Mouse (Mus musculus) splenic B cell, adult 2 months (primary cell): ENCODE results near the gene Gbf1.

Source experiments
- DNase-seq: peaks from one replicate; pipeline ENCODE4 v3.0.0-alpha.2; 2011; ENCODE audit warnings: low read depth, low spot score
- H3K27me3 ChIP-seq: 2 replicates; pipeline ENCODE4 v1.6.1; 2012; ENCODE audit warnings: mild to moderate bottlenecking, low read length, moderate library complexity, mixed read lengths; ENCODE audit not compliant: control insufficient read depth, poor library complexity, insufficient read depth, severe bottlenecking
- H3K36me3 ChIP-seq: 2 replicates; pipeline ENCODE4 v1.6.1; 2012; ENCODE audit warnings: mild to moderate bottlenecking, low read length, moderate library complexity, mixed read lengths; ENCODE audit not compliant: control insufficient read depth, poor library complexity, insufficient read depth, severe bottlenecking

Gbf1 gene

DNA sequence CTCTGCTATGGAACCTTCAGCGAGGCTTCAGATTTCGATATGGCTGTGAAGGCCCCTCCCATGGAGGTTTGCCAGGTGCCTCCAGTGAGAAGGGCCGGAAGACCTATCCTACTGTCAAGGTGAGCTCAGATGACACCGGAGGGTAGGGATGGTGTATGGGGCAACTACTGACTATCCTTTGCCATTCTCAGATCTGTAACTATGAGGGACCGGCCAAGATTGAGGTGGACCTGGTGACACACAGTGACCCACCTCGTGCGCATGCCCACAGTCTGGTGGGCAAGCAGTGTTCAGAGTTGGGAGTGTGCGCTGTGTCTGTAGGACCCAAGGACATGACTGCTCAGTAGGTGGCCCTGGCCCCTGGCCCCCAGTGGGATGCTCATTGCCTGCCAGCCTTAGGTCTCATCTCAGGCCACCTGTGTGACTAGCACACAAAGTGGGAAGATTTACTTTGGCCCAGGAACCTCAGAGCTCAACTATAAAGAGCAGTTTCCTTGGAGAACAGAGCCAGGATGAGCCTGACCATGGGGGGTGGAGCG lies 154.5 kb downstream of the Gbf1 start:
- H3K27me3 ChIP-seq, result no peaks in the 10 kb centered on the region
- peaks cover 40% of the 10 kb centered on the region for H3K36me3 ChIP-seq
- DNase-seq, result no peak

DNA sequence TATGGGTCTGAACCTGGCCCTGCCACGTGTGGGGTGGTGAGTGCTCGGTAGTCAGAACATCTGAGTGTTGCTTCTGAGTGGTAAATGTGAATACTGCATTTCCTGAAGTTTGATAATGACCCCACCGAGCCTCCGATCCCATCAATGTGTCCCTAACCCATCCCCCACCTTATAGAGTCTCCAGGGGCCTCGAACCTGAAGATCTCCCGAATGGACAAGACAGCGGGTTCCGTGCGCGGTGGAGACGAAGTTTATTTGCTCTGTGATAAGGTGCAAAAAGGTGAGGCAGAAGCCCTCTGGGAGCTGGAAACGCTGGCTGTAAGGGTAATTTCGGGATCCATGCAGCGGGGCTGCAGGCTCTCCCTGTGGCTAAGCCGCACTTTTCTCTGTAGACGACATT lies 155.5 kb downstream of the Gbf1 start:
- Histone ChIP-seq H3K36me3 (peaks cover 46% of the 10 kb centered on the region), H3K27me3 (no peaks in the 10 kb centered on the region)
- no peak for DNase-seq

DNA sequence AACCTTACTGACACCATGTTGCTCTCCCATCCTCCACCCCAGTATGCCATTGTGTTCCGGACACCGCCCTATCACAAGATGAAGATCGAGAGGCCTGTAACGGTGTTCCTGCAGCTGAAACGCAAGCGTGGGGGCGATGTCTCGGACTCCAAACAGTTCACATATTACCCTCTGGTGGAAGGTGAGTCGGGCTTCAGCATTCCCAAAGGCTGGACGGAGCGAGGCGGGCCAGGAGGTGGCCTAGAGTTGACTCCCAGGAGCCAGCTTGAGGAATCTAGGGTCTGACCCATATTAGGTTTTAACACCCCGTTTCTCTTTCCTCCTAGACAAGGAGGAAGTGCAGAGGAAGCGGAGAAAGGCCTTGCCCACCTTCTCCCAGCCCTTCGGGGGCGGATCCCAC lies 156.0 kb downstream of the Gbf1 start:
- H3K36me3 ChIP-seq, result peaks cover 47% of the 10 kb centered on the region
- no peak for DNase-seq

DNA sequence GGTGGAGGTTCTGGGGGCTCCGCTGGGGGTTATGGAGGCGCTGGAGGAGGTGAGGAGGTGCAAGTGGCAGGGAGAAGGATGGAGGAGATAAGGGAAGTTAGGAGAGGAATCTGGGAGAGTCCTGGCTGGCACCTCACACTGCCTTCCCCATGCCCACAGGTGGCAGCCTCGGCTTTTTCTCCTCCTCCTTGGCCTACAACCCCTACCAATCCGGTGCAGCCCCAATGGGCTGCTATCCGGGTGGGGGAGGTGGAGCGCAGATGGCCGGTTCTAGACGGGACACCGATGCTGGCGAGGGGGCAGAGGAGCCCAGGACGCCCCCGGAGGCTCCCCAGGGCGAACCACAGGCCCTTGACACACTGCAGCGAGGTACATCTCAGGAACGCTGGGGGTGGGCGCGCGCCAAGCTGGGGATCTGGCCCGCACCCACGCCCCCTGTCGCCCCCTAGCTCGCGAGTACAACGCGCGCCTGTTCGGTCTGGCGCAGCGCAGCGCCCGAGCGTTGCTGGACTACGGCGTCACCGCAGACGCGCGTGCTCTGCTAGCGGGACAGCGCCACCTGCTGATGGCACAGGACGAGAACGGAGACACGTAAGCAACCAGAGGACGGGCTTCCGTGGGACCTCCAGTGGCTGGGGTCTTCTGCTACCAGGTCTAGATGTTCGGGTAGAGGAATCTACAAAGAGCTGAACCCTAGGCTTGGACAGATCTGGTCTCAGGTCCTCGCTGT lies 156.6 kb downstream of the Gbf1 start:
- peak; percentile 94 for DNase-seq
- peaks cover 47% of the 10 kb centered on the region for H3K36me3 ChIP-seq
- H3K27me3 ChIP-seq, result no peaks in the 10 kb centered on the region

More for the DNA sequence above, 156.0 kb downstream of the Gbf1 start:
- H3K27me3 ChIP-seq, result no peaks in the 10 kb centered on the region

DNA sequence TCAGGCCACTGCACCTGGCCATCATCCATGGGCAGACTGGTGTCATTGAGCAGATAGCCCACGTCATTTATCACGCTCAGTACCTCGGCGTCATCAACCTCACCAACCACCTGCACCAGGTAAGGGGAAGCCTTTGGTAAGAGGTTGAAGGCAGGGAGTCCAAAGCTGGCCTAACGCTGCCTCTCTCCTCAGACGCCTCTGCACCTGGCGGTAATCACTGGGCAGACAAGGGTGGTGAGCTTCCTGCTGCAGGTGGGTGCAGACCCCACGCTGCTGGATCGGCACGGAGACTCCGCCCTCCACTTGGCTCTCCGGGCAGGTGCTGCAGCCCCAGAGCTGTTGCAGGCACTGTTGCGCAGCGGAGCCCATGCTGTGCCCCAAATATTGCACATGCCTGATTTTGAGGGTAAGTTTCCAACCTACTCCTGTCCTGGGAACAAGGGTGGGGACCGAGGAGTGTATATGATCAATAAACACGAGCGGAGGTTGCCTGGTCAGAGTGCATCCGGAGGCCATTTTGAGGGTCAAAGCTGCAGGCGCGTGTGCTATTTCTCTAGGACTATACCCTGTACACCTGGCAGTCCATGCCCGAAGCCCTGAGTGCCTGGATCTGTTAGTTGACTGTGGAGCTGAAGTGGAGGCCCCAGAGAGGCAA lies 157.5 kb downstream of the Gbf1 start:
- Histone ChIP-seq H3K36me3 (peaks cover 47% of the 10 kb centered on the region), H3K27me3 (no peaks in the 10 kb centered on the region)
- DNase-seq, result no peak

DNA sequence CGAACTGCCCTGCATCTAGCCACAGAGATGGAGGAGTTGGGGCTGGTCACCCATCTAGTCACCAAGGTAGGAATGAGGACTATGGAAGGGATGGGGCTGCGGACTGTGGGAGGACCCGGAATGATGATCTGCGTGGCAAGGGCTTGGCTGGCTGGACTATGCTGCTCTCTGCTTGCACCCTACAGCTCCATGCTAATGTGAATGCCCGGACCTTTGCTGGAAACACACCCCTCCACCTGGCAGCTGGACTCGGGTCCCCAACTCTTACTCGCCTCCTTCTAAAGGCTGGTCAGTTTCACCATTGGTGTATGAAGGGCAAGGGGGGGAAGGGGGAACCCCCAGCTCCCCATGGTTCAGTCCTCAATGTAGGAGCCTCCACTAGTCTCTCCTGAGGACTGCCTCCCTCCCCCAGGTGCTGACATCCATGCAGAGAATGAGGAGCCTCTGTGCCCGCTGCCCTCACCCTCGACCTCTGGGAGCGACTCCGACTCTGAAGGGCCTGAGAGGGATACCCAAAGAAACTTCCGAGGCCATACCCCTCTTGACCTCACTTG lies 158.1 kb downstream of the Gbf1 start:
- H3K36me3 ChIP-seq, result peaks cover 47% of the 10 kb centered on the region
- no peak for DNase-seq
- H3K27me3 ChIP-seq, result no peaks in the 10 kb centered on the region

DNA sequence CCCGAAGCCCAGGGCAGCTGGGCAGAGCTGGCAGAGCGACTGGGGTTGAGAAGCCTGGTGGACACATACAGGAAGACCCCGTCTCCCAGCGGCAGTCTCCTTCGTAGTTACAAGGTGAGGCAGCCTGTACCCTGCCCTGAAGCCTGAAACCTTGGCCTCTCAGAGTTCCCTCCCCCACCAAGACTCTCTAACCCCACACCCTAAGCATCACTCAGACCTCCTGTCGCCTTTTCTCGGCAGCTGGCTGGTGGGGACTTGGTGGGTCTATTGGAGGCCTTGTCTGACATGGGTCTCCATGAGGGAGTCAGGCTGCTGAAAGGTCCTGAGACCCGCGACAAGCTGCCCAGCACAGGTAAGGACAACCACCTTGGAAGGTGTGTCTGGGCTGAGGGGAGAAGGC lies 159.0 kb downstream of the Gbf1 start:
- Histone ChIP-seq H3K36me3 (peaks cover 47% of the 10 kb centered on the region), H3K27me3 (no peaks in the 10 kb centered on the region)
- DNase-seq, result no peak

DNA sequence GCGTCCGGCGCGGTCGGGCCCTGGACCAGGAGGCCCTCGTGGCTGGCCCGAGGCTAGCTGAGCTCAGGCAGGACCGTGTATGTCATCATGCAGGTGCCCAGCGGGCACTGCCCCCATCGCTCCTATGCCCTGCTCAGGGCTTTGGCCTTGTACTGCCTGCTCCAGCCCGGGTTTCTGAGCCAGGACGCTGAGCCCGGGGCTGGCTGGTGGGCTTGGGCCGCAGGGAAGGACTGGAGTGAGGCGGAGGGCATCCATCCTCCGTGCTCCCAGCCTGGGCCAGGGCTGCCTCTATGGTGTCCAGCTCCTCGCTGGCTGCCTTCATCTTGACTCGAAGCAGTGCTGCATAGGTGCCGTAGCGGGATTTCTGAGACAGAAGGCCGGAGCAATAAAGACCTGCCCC lies 160.3 kb downstream of the Gbf1 start:
- Histone ChIP-seq H3K27me3 (no peaks in the 10 kb centered on the region), H3K36me3 (peaks cover 41% of the 10 kb centered on the region)
- DNase-seq, result no peak

DNA sequence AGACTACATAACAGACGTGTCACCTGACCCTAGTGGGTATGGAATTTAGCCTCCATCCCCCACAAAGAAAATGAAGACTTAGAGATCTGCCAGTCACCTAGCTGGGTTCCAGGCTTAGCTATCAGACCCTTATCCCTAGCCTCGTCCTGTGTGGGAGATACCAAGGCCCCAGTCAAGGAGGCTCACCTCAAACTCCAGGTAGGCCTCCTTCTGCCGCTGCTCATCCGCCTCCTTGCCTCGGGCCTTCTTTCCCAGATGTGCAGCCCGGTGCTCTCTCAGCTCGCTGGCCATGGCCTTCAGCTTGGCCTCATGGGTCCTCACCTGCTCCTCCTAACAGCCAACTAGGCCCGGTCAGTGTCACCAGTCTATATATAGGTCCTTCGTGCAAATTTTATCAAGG lies 160.8 kb downstream of the Gbf1 start:
- no peak for DNase-seq
- Histone ChIP-seq H3K27me3 (no peaks in the 10 kb centered on the region), H3K36me3 (peaks cover 35% of the 10 kb centered on the region)

DNA sequence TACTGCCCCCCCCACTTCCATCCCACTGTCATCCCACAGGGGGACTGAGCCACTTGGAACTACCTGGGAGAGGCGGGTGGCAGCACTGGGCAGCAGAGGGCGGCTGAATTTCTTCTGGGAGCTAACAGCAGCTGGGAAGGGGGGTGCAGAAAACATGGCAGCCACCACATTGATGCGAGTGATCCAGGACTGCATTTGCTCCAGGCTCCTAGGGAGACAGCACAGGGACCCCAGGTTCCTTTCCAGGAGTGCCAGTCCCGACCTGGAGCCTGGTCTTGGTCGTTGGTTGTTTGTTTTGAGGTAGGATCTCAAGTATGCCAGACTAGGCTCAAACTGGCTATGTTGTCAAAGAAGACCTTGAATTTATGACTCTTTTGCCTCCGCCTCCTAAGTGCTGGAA lies 161.3 kb downstream of the Gbf1 start:
- Histone ChIP-seq H3K27me3 (no peaks in the 10 kb centered on the region), H3K36me3 (peaks cover 31% of the 10 kb centered on the region)
- no peak for DNase-seq

DNA sequence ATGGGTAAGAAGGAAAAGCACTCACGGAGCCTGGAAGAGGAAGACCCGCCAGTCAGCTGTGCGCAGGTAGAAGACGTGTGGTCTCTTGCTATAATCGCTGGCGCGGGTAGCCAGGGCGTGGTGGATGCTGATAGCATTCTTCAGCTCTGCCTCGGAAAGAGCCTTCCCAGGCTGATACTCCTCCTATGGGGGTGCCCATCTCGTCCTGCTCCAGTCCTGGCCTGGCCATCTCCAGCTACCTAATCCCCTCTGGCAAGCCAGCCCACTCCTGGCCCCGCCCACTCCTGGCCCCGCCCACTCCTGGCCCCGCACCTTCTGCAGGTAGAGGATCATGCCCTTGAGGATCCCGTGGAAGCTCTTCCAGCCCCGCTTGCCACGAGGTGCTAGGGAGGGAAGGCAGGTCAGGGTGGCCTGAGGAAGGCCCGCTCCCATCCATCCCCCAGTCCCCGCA lies 161.9 kb downstream of the Gbf1 start:
- Histone ChIP-seq H3K36me3 (peaks cover 29% of the 10 kb centered on the region), H3K27me3 (no peaks in the 10 kb centered on the region)
- no peak for DNase-seq

DNA sequence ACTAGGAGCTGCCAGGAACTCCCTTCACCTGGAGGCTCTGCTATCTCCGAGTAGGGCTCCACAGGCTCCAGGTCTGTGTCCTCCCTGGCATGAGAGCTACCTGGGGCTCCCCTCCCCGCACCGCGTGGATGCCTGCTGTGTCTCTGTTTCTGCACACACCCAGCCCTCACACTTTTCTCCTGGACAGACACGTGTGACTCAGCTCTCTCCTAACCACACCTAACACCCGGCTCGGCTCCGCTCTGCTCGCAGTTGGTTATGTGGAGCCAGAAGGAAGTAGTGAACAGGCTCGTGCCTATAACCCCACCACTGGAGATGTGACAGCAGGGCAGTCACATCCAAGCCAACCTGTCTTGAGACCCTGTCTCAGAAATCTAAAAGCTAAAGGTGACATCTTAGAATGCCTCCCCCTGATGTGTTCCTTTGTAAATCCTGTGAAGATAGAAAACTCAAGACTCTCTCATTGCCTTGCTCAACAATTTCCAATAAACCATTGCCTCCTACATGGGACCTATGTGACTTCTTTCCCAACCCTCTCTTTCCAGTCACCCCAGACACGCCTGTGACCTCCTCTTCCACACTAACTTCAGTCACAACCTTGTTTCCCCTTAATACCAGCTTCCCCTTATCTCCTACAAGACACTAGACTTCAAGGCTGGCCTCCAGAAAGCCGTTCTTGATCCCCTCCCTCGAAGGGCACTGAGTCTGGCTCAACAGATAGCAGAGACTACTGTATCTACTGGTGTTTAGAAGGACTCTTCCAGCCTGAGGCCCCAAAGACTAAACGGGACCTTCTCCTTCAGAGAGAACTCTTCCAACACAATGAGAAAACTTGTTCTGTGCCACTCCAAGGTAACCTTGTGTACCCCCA lies 162.8 kb downstream of the Gbf1 start:
- DNase-seq, result no peak
- Histone ChIP-seq H3K27me3 (no peaks in the 10 kb centered on the region), H3K36me3 (peaks cover 22% of the 10 kb centered on the region)

DNA sequence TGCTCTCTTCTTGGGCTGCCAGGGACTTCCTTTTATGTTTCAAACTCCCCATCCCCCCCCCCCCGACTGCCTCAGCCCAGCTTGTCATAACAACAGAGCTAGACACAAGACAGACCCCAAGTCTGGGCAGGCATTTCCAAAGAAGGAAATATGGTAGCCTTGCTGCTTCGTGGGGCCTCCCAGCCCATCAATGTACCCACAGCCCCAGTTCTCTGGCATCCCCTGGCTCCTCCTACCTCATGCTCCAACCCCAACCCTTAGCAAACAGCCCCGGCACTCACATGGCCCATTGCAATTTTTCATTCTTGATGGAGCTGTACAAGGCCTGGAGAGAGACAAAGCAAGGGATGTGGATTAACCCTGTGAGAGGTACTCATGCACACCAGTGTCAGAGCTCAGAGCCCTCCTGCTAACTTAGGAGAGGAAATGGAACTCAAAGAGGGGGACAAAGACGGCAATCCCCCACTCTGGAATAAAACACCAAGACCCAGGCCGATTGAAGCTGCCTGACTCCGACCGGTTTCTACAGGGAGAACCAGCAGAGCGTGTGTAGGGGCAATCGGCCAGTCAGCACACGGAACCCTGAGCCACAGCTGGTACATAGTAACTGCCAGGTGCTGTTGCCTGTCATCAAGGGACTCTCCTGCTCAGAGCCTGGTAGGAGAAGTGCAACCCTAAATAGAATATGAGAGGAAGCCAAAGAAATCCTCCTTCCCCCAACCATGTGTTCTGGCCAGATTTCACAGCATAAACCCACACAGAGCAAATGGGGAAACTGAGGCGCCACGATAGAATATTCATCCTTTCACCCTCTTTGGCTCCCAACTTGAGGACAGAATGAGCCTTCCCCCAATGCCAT lies 163.7 kb downstream of the Gbf1 start:
- no peak for DNase-seq
- H3K36me3 ChIP-seq, result peaks cover 14% of the 10 kb centered on the region
- H3K27me3 ChIP-seq, result no peaks in the 10 kb centered on the region
